Mouse (Mus musculus): ENCODE results near the gene Cenpn. TPM values are rescaled to one million over a fixed set of nuclear protein-coding genes. Genes with fewer than 3 reads are reported as not detected.

Cenpn gene
- polyA plus RNA-seq, 1 experiment: 22.0 TPM

GRCm38 (mm10) chr8:116881396-116881795, 40.1 kb upstream of the Cenpn start:
- TF ChIP-seq CTCF (IDR thresholded peaks at IDR 0.05; ENCODE audit: control insufficient read depth, insufficient read depth, insufficient read length): no peak
- TF ChIP-seq MYOD1 (IDR thresholded peaks at IDR 0.05; ENCODE audit: control insufficient read depth, insufficient read length, low read depth): no peak
- no peak for TF ChIP-seq MAX (IDR thresholded peaks at IDR 0.05)
- no peak for TF ChIP-seq USF1 (IDR thresholded peaks at IDR 0.05; ENCODE audit: low read depth)
- no peak overlapping the region for H3ac ChIP-seq (ENCODE audit: control insufficient read depth, insufficient read length, low read depth)
- no peaks in the 10 kb centered on the region for H3K79me2 ChIP-seq (ENCODE audit: control insufficient read depth, insufficient read depth)
- no peaks in the 10 kb centered on the region for H3K27me3 ChIP-seq (ENCODE audit: control insufficient read depth, insufficient read depth, insufficient read length)
- H3K79me3 ChIP-seq (ENCODE audit: low read depth): no peaks in the 10 kb centered on the region
- no peaks in the 10 kb centered on the region for H3K36me3 ChIP-seq (ENCODE audit: control insufficient read depth, insufficient read depth)
- H3K4me3 ChIP-seq (ENCODE audit: insufficient read depth, poor library complexity, severe bottlenecking): no peak overlapping the region

DNA sequence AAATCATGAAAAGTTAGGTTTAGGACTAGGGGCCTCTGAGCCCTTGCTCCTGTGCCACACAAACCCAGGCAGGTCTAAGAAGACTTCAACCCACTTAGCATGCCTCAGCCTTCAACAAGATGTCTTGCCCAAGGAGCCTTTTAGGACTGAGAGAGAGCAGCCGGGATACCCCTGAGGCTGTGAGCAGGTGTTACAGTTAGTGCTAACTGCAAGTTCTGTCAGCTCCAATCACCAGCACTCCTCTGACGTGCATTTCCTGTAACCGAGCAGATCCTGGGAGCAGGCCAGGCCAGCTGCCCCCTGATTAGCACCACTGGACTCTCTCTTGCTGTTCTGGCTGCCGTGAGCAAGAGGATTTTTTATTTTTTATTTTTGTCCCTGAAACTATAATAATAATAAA, 33.7 kb upstream of the Cenpn start:
- no peaks in the 10 kb centered on the region for H3K27me3 ChIP-seq (ENCODE audit: control insufficient read depth, insufficient read depth, insufficient read length)
- peaks cover 27% of the 10 kb centered on the region for H3K36me3 ChIP-seq (ENCODE audit: control insufficient read depth, insufficient read depth)
- H3K79me2 ChIP-seq (ENCODE audit: control insufficient read depth, insufficient read depth): peaks cover 15% of the 10 kb centered on the region
- no peak for TF ChIP-seq USF1 (IDR thresholded peaks at IDR 0.05; ENCODE audit: low read depth)
- TF ChIP-seq MYOD1 (IDR thresholded peaks at IDR 0.05; ENCODE audit: control insufficient read depth, insufficient read length, low read depth): no peak
- TF ChIP-seq CTCF (IDR thresholded peaks at IDR 0.05; ENCODE audit: control insufficient read depth, insufficient read depth, insufficient read length): no peak
- TF ChIP-seq FOSL1 (IDR thresholded peaks at IDR 0.05; ENCODE audit: insufficient read depth, low read length, poor library complexity, severe bottlenecking): no peak
- no peak for TF ChIP-seq CEBPB (IDR thresholded peaks at IDR 0.05; ENCODE audit: low read depth)
- no peak for TF ChIP-seq MAX (IDR thresholded peaks at IDR 0.05)
- no peak for TF ChIP-seq MYOG (IDR thresholded peaks at IDR 0.05; ENCODE audit: control insufficient read depth, extremely low read depth, insufficient read length)
- H3ac ChIP-seq (ENCODE audit: control insufficient read depth, insufficient read length, low read depth): no peak overlapping the region
- H3K79me3 ChIP-seq (ENCODE audit: low read depth): no peaks in the 10 kb centered on the region
- no peak overlapping the region for H3K4me3 ChIP-seq (ENCODE audit: insufficient read depth, poor library complexity, severe bottlenecking)

DNA sequence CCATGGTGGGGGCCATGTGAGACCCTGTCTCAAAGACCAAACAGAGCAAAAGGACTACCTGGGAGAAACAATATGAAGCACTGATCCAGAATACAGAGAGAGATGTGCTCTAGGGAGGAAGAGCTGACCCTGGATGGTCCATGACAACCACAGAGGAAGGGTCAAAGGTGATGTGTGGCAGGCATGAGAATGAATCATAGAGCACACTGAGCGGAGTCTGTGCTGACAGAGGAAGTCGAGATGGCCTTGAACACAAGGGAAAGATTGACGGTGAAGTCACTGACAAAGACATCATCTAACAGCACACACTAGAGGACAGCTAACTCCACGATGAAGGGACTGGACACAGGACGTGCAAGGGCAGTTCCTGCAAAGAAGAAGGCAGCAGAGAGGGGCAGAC, 30.1 kb upstream of the Cenpn start:
- Histone ChIP-seq H3K4me3 (ENCODE audit: insufficient read depth, poor library complexity, severe bottlenecking) (no peak overlapping the region), H3ac (ENCODE audit: control insufficient read depth, insufficient read length, low read depth) (no peak overlapping the region), H3K79me2 (ENCODE audit: control insufficient read depth, insufficient read depth) (peaks cover 15% of the 10 kb centered on the region), H3K27me3 (ENCODE audit: control insufficient read depth, insufficient read depth, insufficient read length) (no peaks in the 10 kb centered on the region), H3K79me3 (ENCODE audit: low read depth) (no peaks in the 10 kb centered on the region), H3K36me3 (ENCODE audit: control insufficient read depth, insufficient read depth) (peaks cover 27% of the 10 kb centered on the region)
- no peak for TF ChIP-seq MYOD1 (IDR thresholded peaks at IDR 0.05; ENCODE audit: control insufficient read depth, insufficient read length, low read depth)
- TF ChIP-seq CTCF (IDR thresholded peaks at IDR 0.05; ENCODE audit: control insufficient read depth, insufficient read depth, insufficient read length): no peak
- no peak for TF ChIP-seq MYOG (IDR thresholded peaks at IDR 0.05; ENCODE audit: control insufficient read depth, extremely low read depth, insufficient read length)
- no peak for TF ChIP-seq USF1 (IDR thresholded peaks at IDR 0.05; ENCODE audit: low read depth)
- no peak for TF ChIP-seq FOSL1 (IDR thresholded peaks at IDR 0.05; ENCODE audit: insufficient read depth, low read length, poor library complexity, severe bottlenecking)
- no peak for TF ChIP-seq CEBPB (IDR thresholded peaks at IDR 0.05; ENCODE audit: low read depth)
- TF ChIP-seq MAX (IDR thresholded peaks at IDR 0.05): no peak

DNA sequence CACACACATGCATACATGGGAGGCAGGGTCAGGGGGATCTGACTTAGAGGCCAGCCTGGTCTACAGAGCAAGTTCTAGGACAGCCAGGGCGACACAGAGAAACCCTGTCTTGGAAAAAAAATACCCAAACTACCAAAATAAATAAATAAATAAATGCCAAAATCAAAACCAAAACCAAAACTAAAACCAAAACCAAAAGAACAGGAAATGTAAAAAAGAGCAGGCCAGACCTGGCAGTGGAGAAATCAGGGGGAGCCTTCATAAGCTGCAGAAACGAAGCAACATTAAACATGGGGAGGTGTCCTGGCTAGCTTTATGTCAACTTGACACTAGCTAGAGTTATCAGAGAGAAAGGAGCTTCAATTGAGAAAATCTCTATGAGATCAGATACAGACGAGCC, 29.4 kb upstream of the Cenpn start:
- Histone ChIP-seq H3ac (ENCODE audit: control insufficient read depth, insufficient read length, low read depth) (no peak overlapping the region), H3K79me3 (ENCODE audit: low read depth) (no peaks in the 10 kb centered on the region), H3K27me3 (ENCODE audit: control insufficient read depth, insufficient read depth, insufficient read length) (no peaks in the 10 kb centered on the region), H3K79me2 (ENCODE audit: control insufficient read depth, insufficient read depth) (peaks cover 15% of the 10 kb centered on the region), H3K36me3 (ENCODE audit: control insufficient read depth, insufficient read depth) (peaks cover 27% of the 10 kb centered on the region), H3K4me3 (ENCODE audit: insufficient read depth, poor library complexity, severe bottlenecking) (no peak overlapping the region)
- no peak for TF ChIP-seq CTCF (IDR thresholded peaks at IDR 0.05; ENCODE audit: control insufficient read depth, insufficient read depth, insufficient read length)
- no peak for TF ChIP-seq MAX (IDR thresholded peaks at IDR 0.05)
- no peak for TF ChIP-seq USF1 (IDR thresholded peaks at IDR 0.05; ENCODE audit: low read depth)
- TF ChIP-seq MYOG (IDR thresholded peaks at IDR 0.05; ENCODE audit: control insufficient read depth, extremely low read depth, insufficient read length): no peak
- TF ChIP-seq CEBPB (IDR thresholded peaks at IDR 0.05; ENCODE audit: low read depth): no peak
- TF ChIP-seq FOSL1 (IDR thresholded peaks at IDR 0.05; ENCODE audit: insufficient read depth, low read length, poor library complexity, severe bottlenecking): no peak
- no peak for TF ChIP-seq MYOD1 (IDR thresholded peaks at IDR 0.05; ENCODE audit: control insufficient read depth, insufficient read length, low read depth)

GRCm38 (mm10) chr8:116892636-116893035, 28.9 kb upstream of the Cenpn start:
- H3K36me3 ChIP-seq (ENCODE audit: control insufficient read depth, insufficient read depth): peaks cover 27% of the 10 kb centered on the region
- no peak overlapping the region for H3K4me3 ChIP-seq (ENCODE audit: insufficient read depth, poor library complexity, severe bottlenecking)
- H3ac ChIP-seq (ENCODE audit: control insufficient read depth, insufficient read length, low read depth): no peak overlapping the region
- TF ChIP-seq MYOD1 (IDR thresholded peaks at IDR 0.05; ENCODE audit: control insufficient read depth, insufficient read length, low read depth) (no peak), USF1 (IDR thresholded peaks at IDR 0.05; ENCODE audit: low read depth) (no peak)
- H3K79me3 ChIP-seq (ENCODE audit: low read depth): no peaks in the 10 kb centered on the region
- H3K27me3 ChIP-seq (ENCODE audit: control insufficient read depth, insufficient read depth, insufficient read length): no peaks in the 10 kb centered on the region
- peaks cover 15% of the 10 kb centered on the region for H3K79me2 ChIP-seq (ENCODE audit: control insufficient read depth, insufficient read depth)

DNA sequence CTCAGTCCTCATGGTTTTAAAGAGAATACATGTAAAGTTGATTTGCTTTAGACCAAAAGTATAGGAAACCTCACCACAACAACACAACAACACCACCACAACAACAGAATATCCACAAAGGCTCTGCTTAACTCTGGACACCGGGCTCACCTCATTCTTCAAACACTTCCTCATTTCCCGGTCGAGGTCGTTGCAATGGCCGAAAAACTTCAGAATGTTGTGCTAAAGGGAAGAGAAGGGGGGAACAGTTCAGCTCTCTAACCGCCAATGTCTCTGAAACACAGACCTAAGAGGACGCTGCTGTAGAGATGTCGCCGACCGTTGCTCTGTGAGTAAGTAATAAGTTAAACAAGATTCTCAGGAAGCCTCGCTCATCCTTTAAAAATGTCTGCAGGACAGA, 27.6 kb upstream of the Cenpn start:
- no peak overlapping the region for H3ac ChIP-seq (ENCODE audit: control insufficient read depth, insufficient read length, low read depth)
- H3K79me2 ChIP-seq (ENCODE audit: control insufficient read depth, insufficient read depth): peaks cover 15% of the 10 kb centered on the region
- no peaks in the 10 kb centered on the region for H3K27me3 ChIP-seq (ENCODE audit: control insufficient read depth, insufficient read depth, insufficient read length)
- H3K36me3 ChIP-seq (ENCODE audit: control insufficient read depth, insufficient read depth): peaks cover 19% of the 10 kb centered on the region
- H3K79me3 ChIP-seq (ENCODE audit: low read depth): no peaks in the 10 kb centered on the region
- TF ChIP-seq MYOD1 (IDR thresholded peaks at IDR 0.05; ENCODE audit: control insufficient read depth, insufficient read length, low read depth): no peak
- TF ChIP-seq USF1 (IDR thresholded peaks at IDR 0.05; ENCODE audit: low read depth): no peak
- no peak for TF ChIP-seq MYOG (IDR thresholded peaks at IDR 0.05; ENCODE audit: control insufficient read depth, extremely low read depth, insufficient read length)
- TF ChIP-seq CEBPB (IDR thresholded peaks at IDR 0.05; ENCODE audit: low read depth): no peak
- H3K4me3 ChIP-seq (ENCODE audit: insufficient read depth, poor library complexity, severe bottlenecking): no peak overlapping the region
